Mouse (Mus musculus): ENCODE results near the gene Gipc2.
"Not testable (repeated sequence)": the region's sequence is repeated elsewhere in the genome, so short reads cannot be mapped to it uniquely, and the experiment has no call there.

The Gipc2 gene

GRCm38 (mm10) chr3:152156816-152157496 is 9.1 kb downstream of the Gipc2 start:
- in situ Hi-C loops (cut with MseI, MboI), result no loop called here

DNA sequence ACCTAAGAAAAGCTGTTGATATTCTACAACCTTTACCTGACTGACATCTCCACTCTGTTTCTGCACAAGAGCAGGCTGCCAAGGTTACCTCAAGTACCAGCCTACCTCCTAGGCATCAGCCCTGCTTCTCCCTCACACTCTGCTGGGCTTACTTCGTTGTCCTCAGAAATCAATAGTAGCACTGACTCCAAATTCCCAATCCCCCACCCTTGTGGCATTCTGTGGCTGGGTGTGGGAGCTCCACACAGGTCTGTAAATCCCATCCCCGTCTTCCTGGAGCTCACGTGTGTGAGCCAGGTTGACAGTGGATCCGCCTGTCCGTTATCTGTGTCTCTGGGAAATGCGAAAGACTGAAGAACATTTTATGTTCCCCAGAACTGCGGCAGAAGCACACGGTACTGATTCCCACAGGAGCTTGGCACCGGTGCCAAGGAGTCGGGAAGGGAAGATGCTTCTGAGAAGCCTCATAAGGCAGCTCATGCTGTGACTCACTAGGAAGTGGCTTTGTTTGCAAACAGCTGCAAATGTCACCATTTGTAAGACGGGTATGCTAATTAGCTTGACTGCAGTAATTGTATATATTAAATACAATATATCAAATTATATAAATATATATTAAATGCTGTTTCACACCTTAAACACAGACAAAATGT is 10.6 kb downstream of the Gipc2 start:
- in situ Hi-C loops (cut with MseI, MboI), result no loop called here

DNA sequence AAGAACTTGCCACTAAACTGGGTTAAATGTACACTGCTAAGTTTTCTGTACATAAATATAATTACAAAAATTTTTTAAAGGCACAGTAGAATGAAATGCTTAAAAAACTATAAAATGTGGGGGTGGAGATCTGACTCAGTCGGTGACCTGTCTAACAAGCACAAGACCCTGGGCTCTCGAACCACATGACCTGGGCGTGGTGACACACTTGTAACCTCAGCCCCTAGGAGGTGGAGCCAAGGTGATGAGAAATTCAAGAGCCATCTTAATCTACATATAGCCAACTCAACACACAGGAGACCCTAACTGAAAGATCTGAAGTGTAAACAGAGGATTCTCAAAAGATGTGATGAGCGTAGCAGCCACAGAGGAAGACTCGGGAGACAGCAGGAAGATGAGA is 11.9 kb downstream of the Gipc2 start:
- in situ Hi-C loops (cut with MseI, MboI), result no loop called here

DNA sequence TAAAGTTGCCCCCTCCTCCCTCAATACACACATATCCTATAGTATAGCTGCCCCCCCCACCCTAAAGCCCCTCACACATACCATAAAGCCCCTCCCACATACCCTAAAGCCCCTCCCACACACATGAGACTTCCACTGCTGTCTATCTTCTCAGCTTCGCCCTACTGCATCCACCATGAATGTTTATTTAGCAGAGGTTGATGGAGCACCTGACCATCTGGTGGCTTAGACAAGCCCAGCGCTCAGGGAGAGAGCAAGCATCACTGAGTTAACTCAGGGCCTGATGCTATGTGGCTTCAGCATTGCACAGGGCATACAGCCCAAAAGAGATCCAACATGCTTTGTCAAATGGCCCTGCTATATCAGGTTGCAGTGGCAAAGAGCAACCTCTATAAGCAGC is 12.9 kb downstream of the Gipc2 start:
- in situ Hi-C loops (cut with MseI, MboI), result no loop called here

GRCm38 (mm10) chr3:152152483-152152804 is 13.6 kb downstream of the Gipc2 start:
- in situ Hi-C loops (cut with MseI, MboI), result no loop called here

- in situ Hi-C loops (cut with MseI, MboI), result no loop called here
Observed at GRCm38 (mm10) chr3:152151725-152152482, 14.1 kb downstream of the Gipc2 start.

DNA sequence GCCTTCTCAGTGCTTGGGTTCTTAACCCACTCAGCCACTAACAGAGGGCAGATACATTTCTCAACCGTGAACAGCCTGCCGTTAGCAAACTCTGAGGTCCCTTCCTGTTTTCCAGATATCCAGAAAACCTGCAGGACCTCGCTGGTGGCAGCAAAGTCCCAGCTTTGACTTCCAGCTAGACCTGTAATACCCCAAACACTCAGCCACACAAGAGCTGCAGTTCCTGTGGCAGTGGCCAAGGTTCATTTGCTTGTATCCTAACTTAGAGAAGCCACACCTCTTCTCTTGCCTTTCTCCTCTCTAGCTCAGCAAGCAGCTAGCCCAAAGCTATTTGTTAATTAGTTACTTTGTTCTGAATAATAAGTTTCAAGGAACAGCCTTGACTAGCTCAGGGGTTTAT is 16.2 kb downstream of the Gipc2 start:
- in situ Hi-C loops (cut with MseI, MboI), result no loop called here

- in situ Hi-C loops (cut with MseI, MboI), result no loop called here
Observed at GRCm38 (mm10) chr3:152149449-152149848, 16.6 kb downstream of the Gipc2 start.

GRCm38 (mm10) chr3:152147085-152147831 is 18.8 kb downstream of the Gipc2 start:
- in situ Hi-C loops (cut with MseI, MboI), result no loop called here

DNA sequence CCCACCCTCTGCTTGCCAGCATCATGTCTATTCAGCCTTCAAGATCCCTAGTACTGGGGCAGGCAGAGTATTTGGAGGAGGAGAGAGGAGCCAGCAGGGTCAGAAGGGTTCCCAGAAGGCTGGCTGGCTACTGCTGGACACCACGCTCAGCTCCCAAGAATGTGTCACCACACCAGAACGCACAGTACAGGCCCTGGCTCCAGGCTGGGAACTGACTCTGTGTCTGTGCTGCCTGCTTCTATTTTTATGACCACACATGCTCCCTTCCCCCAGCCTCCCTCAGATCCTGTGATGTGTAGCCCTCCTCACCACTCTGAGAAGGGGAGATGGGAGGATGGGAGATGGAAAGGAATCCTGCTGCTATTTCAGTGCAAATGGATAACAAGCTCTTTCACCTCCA is 20.8 kb downstream of the Gipc2 start:
- in situ Hi-C loops (cut with MseI, MboI), result no loop called here

DNA sequence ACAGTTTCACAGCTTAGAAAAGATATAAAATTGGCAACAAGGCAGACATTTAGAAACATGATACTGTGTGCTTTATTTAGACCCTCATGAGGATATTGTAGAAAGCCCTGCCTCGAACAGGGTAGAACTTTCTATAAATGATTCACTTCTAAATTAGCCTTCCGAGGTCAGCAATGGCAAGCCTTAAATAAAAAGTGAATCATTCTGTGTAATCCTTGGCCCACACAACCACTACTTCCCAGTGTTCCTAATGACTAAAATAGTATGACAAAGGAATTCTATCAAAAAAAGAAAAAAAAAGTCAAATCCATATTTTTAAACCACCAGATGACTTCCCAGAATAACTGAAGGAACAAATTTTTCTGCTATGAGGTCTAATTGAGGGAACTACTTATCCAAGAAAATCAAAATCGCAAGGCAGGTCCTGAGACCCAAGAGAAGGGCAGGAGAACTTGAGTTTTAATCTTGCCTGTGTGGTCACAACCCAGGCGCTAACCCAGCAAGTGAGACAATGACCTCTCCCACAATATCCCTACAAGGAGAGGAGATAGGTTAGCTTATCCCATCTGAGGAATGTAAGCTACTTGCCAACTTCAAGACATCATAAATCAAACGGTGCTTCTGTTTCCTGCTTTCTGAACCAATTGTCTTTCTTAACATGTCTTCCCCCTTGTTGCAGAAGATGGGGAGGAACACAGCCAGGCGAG is 22.9 kb downstream of the Gipc2 start:
- in situ Hi-C loops (cut with MseI, MboI), result no loop called here

DNA sequence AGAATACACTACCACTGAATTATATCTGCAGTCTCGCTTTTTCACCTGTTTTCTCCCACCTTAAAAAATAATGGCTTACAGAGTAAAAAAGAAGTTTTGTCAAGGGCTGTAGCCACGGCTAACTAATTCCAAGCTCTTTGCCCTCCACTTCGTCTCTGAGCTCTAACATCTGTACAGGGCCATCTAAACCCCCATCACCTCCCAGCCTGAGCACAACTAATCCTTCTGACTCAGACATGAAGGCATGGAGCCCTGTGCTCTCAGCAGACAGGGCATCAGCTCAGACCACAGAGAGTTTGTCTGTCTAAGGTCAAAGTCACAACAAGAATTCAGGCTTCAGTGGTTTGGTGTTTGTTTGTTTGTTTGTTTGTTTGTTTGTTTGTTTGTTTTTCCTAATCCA is 23.9 kb downstream of the Gipc2 start:
- in situ Hi-C loops (cut with MseI, MboI), result no loop called here

DNA sequence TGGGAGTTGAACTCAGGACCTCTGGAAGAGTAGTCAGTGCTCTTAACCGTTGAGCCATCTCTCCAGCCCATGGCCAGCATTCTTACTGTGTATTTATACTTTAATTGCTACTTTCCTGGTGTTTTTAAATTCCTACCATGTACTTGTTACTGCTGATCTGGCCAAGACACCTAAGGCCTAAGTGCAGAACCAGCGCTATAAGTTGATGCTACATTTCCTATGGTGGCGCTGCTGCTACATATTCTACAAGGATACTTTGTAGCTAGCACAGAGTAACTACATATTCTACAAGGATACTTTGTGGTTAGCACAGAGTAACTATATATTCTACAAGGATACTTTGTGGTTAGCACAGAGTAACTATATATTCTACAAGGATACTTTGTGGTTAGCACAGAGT is 26.7 kb downstream of the Gipc2 start:
- in situ Hi-C loops (cut with MseI, MboI), result not testable (repeated sequence)

- in situ Hi-C loops (cut with MseI, MboI), result not testable (repeated sequence)
Observed at GRCm38 (mm10) chr3:152136106-152136505, 29.9 kb downstream of the Gipc2 start.

- in situ Hi-C loops (cut with MseI, MboI), result no loop called here
Observed at GRCm38 (mm10) chr3:152133621-152134020, 32.4 kb downstream of the Gipc2 start.

GRCm38 (mm10) chr3:152130963-152131362 is 35.1 kb downstream of the Gipc2 start:
- in situ Hi-C loops (cut with MseI, MboI), result no loop called here

GRCm38 (mm10) chr3:152129426-152129825 is 36.6 kb downstream of the Gipc2 start:
- in situ Hi-C loops (cut with MseI, MboI), result not testable (repeated sequence)

- in situ Hi-C loops (cut with MseI, MboI), result no loop called here
Observed at GRCm38 (mm10) chr3:152128631-152129030, 37.4 kb downstream of the Gipc2 start.

- in situ Hi-C loops (cut with MseI, MboI), result no loop called here
Observed at GRCm38 (mm10) chr3:152127144-152127543, 38.9 kb downstream of the Gipc2 start.

DNA sequence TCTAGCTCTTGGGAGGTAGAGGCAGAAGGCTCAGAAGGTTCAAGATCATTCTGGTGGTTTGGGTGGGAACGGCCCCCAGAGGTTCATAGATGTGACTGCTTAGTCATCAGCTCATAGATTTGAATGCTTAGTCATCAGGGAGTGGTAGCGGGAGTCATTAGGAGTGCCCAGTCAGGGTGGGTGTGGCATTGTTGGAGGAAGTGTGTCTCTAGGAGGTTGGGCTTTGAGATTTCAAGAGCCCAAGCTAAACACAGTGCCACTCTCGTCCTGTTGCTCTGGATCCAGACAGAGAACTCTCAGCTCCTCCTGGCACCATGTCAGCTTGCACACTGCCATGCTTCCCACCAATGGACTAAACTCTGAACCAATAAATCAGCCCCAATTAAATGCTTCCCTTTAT is 43.3 kb downstream of the Gipc2 start:
- in situ Hi-C loops (cut with MseI, MboI), result no loop called here

DNA sequence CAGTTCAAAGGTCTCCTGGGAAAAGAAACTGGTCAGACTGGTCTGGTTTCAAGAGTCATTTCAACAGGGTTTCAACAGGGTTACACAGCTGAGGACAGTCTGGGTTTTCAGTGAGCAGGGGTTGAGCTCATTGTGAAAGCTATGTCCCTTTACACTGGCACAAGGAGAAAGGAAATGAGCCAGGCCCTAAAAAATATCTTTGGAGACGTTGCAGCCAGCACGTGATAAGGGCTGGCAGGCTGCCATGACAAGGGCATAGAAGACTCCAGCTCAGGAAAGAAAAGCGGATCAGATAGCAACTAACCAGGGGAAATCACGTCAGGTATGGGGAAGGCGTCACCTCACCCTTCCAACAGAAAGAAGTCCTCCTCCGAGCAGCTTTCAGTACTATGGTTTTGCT is 43.9 kb downstream of the Gipc2 start:
- in situ Hi-C loops (cut with MseI, MboI), result no loop called here
